Mouse (Mus musculus): ENCODE data around the gene Srpr. TPM values are rescaled to one million over a fixed set of nuclear protein-coding genes. Genes with fewer than 3 reads are reported as not detected.
A peak's percentile ranks its signal among the peaks of the same experiment; 100 is the strongest.

The Srpr gene
- total and polyA plus RNA-seq, 3 experiments: 67.6 to 96.3 (median 82.4) TPM

DNA sequence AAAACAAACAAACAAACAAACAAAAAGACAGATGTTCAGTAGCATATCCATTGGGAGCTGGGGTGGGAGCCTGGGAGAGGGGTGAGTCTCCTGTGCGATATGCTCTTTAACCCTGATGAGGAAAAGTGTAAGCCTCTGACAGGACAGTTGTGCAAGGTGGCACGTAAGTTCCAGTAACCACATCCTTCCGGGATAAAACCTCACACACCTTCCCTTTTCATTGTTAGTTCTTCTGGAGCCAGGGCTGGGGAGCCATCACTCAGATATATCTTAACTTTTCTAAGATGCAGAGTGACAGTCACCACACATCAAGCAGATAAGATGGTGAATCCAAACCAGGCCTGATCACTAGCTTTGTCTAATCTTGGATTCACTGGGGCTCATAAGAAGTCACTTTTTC is 5.9 kb upstream of the Srpr start:
- intact Hi-C loops (cut with DNase I): no loop called here
- H3K27ac ChIP-seq: no peak overlapping the region
- no peaks in the 10 kb centered on the region for H3K27me3 ChIP-seq (ENCODE audit: control insufficient read depth, insufficient read depth, low read length)
- no peak for DNase-seq
- H3K9ac ChIP-seq (ENCODE audit: low read depth, low read length): no peak overlapping the region
- WGBS: 95% methylated on average over 3 of the region's 3 CpGs
- TF ChIP-seq POLR2A (IDR thresholded peaks at IDR 0.05; ENCODE audit: insufficient read depth, low read depth, low read length): no peak
- no peak for TF ChIP-seq EP300 (IDR thresholded peaks at IDR 0.05; ENCODE audit: insufficient read depth, low read depth, low read length)
- TF ChIP-seq CTCF (IDR thresholded peaks at IDR 0.05): no peak
- no peaks in the 10 kb centered on the region for H3K36me3 ChIP-seq (ENCODE audit: control insufficient read depth, insufficient read depth, low read length)
- H3K79me2 ChIP-seq (replicated peaks; ENCODE audit: control insufficient read depth, insufficient read depth, low read length): no peaks in the 10 kb centered on the region
- no peak overlapping the region for H3K4me3 ChIP-seq
- H3K4me1 ChIP-seq (ENCODE audit: control insufficient read depth, insufficient read depth, low read length): no peaks in the 10 kb centered on the region

DNA sequence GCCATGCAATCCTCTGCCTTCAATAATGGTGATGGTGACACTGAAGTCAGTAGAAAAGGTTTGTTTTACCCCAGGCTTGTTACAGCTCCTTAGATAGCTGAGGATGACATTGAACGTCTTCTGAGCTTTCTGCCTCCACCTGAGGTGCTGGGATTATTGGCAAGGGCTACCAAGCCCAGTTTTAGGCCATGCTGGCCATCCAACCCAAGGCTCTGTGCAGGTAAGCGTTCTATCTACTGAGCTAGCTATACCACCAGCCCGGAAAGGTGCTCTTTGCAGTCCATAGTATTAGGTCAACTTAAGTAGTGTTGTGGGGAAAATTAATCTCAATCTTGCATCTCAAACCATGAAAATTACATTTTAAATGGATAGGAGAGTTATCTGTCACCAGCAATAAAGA is 2.4 kb upstream of the Srpr start:
- Histone ChIP-seq H3K79me2 (replicated peaks; ENCODE audit: control insufficient read depth, insufficient read depth, low read length) (no peaks in the 10 kb centered on the region), H3K36me3 (ENCODE audit: control insufficient read depth, insufficient read depth, low read length) (no peaks in the 10 kb centered on the region), H3K4me1 (ENCODE audit: control insufficient read depth, insufficient read depth, low read length) (peaks cover 4% of the 10 kb centered on the region), H3K9ac (ENCODE audit: low read depth, low read length) (no peak overlapping the region), H3K27me3 (ENCODE audit: control insufficient read depth, insufficient read depth, low read length) (no peaks in the 10 kb centered on the region), H3K27ac (no peak overlapping the region), H3K4me3 (no peak overlapping the region)
- TF ChIP-seq CTCF (IDR thresholded peaks at IDR 0.05): no peak
- TF ChIP-seq EP300 (IDR thresholded peaks at IDR 0.05; ENCODE audit: insufficient read depth, low read depth, low read length): no peak
- TF ChIP-seq POLR2A (IDR thresholded peaks at IDR 0.05; ENCODE audit: insufficient read depth, low read depth, low read length): no peak
- DNase-seq: no peak
- WGBS: 94% methylated on average over 3 of the region's 3 CpGs
- intact Hi-C loops (cut with DNase I): loop anchor here (2.0 kb wide), 1 partner anchor 21 kb away; the partner anchor contains the start of gene Dcps

DNA sequence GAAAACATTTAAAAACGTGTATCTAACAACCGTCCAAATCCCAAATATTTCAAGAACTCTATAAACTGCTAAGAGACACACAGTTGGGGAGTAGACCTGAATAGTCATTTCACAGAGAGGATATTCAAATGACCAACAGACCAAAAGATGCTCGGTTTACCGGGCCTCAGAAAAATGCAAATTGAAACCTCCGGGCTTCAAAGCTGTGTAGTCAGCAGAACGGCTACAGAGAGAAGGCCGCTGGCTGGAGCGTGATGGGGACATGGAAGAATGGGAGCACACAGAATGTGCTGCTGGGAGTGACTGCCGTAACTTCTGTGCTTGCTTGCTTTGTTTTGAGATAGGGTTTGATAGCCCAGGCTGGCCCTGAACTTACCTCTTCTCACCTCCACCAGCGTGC is 1.6 kb upstream of the Srpr start:
- peaks cover 4% of the 10 kb centered on the region for H3K4me1 ChIP-seq (ENCODE audit: control insufficient read depth, insufficient read depth, low read length)
- intact Hi-C loops (cut with DNase I): loop anchor here (2.0 kb wide), 1 partner anchor 22 kb away; the partner anchor contains the start of gene Dcps
- DNase-seq: no peak
- no peaks in the 10 kb centered on the region for H3K79me2 ChIP-seq (replicated peaks; ENCODE audit: control insufficient read depth, insufficient read depth, low read length)
- H3K36me3 ChIP-seq (ENCODE audit: control insufficient read depth, insufficient read depth, low read length): no peaks in the 10 kb centered on the region
- no peak overlapping the region for H3K27ac ChIP-seq
- H3K27me3 ChIP-seq (ENCODE audit: control insufficient read depth, insufficient read depth, low read length): no peaks in the 10 kb centered on the region
- no peak for TF ChIP-seq CTCF (IDR thresholded peaks at IDR 0.05)
- TF ChIP-seq POLR2A (IDR thresholded peaks at IDR 0.05; ENCODE audit: insufficient read depth, low read depth, low read length): no peak
- no peak for TF ChIP-seq EP300 (IDR thresholded peaks at IDR 0.05; ENCODE audit: insufficient read depth, low read depth, low read length)
- H3K9ac ChIP-seq (ENCODE audit: low read depth, low read length): no peak overlapping the region
- 82% methylated on average over 10 of the region's 10 CpGs for WGBS
- no peak overlapping the region for H3K4me3 ChIP-seq

DNA sequence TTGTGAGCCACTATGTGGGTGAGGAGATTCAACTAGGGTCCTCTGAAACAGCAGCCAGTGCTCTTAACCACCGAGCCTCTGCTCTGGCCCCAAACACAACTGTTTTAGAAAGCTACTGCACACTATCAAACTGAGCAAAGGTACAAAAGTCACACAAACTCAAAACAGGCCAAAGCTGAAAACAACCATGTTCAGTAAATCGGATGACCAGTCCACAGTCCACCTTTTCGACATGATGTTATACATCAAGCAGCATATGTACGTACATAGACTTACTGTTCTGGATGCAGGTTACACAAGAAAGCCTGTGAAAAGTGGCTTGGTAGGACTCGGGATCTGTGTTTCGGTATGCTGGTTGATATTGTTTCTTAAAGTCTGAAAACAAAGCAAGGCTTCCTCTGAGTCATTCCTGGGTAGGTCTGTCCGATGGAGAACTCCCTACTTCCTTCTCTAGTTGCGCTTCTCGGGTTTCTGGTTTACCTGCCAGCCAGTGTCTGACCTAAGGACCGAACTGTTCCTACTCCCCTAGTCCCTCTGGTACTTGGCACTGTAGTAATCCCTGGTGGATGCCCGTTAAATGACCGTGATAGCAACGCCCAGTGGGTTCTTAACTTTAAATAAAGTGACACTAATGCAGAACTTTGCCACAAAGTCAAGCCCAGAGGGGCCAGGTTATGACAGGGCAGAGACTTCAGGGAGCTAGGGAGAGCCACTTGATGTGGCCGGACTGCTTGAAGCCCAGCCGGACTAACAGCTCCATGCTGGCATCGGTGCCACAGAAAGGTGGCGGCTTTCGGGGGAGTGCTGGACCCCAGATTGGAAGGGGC is 817 bp upstream of the Srpr start:
- no peaks in the 10 kb centered on the region for H3K36me3 ChIP-seq (ENCODE audit: control insufficient read depth, insufficient read depth, low read length)
- peak overlapping the region; percentile 83 for H3K27ac ChIP-seq
- H3K4me3 ChIP-seq: peak overlapping the region; percentile 60
- no peak for TF ChIP-seq POLR2A (IDR thresholded peaks at IDR 0.05; ENCODE audit: insufficient read depth, low read depth, low read length)
- TF ChIP-seq EP300 (IDR thresholded peaks at IDR 0.05; ENCODE audit: insufficient read depth, low read depth, low read length): no peak
- no peak for TF ChIP-seq CTCF (IDR thresholded peaks at IDR 0.05)
- intact Hi-C loops (cut with DNase I): loop anchor here (2.0 kb wide), 1 partner anchor 22 kb away; the partner anchor contains the start of gene Dcps
- no peaks in the 10 kb centered on the region for H3K27me3 ChIP-seq (ENCODE audit: control insufficient read depth, insufficient read depth, low read length)
- H3K79me2 ChIP-seq (replicated peaks; ENCODE audit: control insufficient read depth, insufficient read depth, low read length): no peaks in the 10 kb centered on the region
- 21% methylated on average over 18 of the region's 18 CpGs for WGBS
- no peak for DNase-seq
- peak overlapping the region; percentile 90 for H3K9ac ChIP-seq (ENCODE audit: low read depth, low read length)
- H3K4me1 ChIP-seq (ENCODE audit: control insufficient read depth, insufficient read depth, low read length): peaks cover 4% of the 10 kb centered on the region

DNA sequence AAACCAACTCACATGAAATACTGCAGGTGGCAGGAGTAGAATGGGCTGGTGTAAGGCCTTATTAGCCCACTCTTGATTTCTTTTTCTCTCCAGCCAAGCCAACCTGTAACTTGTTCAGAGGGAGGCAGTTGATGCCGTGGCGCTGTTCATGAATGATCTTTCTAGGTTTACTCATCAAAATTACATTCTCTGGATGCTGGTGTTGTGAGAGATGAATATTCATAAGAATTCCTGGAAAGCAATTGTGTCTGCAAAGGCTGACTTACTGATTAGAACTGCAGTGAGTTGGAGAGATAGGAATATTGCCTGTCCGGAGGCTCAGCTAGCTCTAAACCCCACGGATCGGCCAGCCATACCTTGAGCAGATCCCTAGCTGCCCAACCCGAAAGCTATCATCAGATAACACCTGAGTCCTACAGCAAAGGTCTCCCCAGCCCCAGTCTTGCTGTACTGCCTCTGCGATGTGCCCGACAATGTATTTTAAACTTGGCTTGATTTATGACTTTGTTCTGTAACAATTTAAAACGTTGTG is 620 bp downstream of the Srpr start:
- no peak for DNase-seq
- H3K36me3 ChIP-seq (ENCODE audit: control insufficient read depth, insufficient read depth, low read length): no peaks in the 10 kb centered on the region
- TF ChIP-seq POLR2A (IDR thresholded peaks at IDR 0.05; ENCODE audit: insufficient read depth, low read depth, low read length) (no peak), CTCF (IDR thresholded peaks at IDR 0.05) (no peak), EP300 (IDR thresholded peaks at IDR 0.05; ENCODE audit: insufficient read depth, low read depth, low read length) (no peak)
- no peak overlapping the region; the same call in 1 of the 2 replicates for H3K9ac ChIP-seq (ENCODE audit: low read depth, low read length)
- no peaks in the 10 kb centered on the region for H3K27me3 ChIP-seq (ENCODE audit: control insufficient read depth, insufficient read depth, low read length)
- H3K4me1 ChIP-seq (ENCODE audit: control insufficient read depth, insufficient read depth, low read length): peaks cover 4% of the 10 kb centered on the region
- peak overlapping the region; percentile 60 for H3K4me3 ChIP-seq
- peak overlapping the region; percentile 83 for H3K27ac ChIP-seq
- intact Hi-C loops (cut with DNase I): loop anchor here (1.0 to 10.0 kb wide), 3 partner anchors 10 to 364 kb away; partner anchors contain the start of gene Cdon
- H3K79me2 ChIP-seq (replicated peaks; ENCODE audit: control insufficient read depth, insufficient read depth, low read length): no peaks in the 10 kb centered on the region
- 60% methylated on average over 9 of the region's 9 CpGs for WGBS

DNA sequence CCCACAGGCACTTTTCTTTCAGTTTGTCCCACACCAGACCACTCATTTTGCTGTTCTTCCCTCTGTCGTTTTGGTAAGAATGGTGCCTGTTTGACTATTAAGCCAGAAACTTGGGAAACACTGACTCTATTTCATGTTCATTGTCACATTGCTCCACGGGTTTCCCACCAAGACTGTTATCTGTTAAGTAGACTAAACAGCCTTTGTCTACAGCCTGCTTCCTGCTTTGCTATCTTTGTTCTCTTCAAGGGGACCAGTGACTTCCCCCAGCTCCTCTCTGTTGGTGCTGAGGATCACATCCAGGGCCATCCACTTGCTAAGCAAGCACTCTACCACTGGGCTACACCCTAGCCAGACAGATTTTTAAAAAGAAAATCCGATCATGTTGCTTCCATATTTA is 3.6 kb downstream of the Srpr start:
- Histone ChIP-seq H3K4me1 (ENCODE audit: control insufficient read depth, insufficient read depth, low read length) (peaks cover 4% of the 10 kb centered on the region), H3K36me3 (ENCODE audit: control insufficient read depth, insufficient read depth, low read length) (no peaks in the 10 kb centered on the region), H3K27me3 (ENCODE audit: control insufficient read depth, insufficient read depth, low read length) (no peaks in the 10 kb centered on the region), H3K27ac (no peak overlapping the region), H3K9ac (ENCODE audit: low read depth, low read length) (no peak overlapping the region), H3K79me2 (replicated peaks; ENCODE audit: control insufficient read depth, insufficient read depth, low read length) (no peaks in the 10 kb centered on the region), H3K4me3 (no peak overlapping the region)
- TF ChIP-seq CTCF (IDR thresholded peaks at IDR 0.05) (no peak), EP300 (IDR thresholded peaks at IDR 0.05; ENCODE audit: insufficient read depth, low read depth, low read length) (no peak), POLR2A (IDR thresholded peaks at IDR 0.05; ENCODE audit: insufficient read depth, low read depth, low read length) (no peak)
- intact Hi-C loops (cut with DNase I): loop anchor here (10.0 kb wide), 2 partner anchors 221 to 361 kb away; partner anchors contain the start of gene Cdon
- DNase-seq: no peak
- 36% methylated on average over 3 of the region's 3 CpGs for WGBS

Measured in heart, adult 2 months (tissue).